ENCODE assay signal across 21 mouse cellular contexts in the genomic region with DNA sequence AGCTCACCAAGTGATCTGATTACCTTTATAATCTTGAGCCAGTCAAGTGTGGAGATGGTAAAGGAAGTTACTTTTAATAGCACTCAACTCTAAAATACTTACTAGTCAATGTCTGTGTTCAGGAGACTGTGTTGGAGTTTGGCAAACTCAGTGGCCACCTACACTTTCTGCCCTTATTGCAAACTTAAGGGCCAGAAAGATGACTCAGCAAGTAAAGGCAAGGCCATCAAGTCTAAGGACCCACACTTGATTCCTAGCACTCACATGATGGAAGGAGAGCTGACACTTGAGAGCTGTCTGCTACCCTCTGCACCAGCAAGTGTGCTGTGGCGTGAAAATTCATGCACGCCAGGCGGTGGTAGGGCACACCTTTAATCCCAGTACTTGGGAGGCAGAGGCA.
"Had no signal": no experiment of that assay in that cellular context is flagged by ENCODE, and none has a peak within 500 bp of the region (broad histone marks: within the 10 kb centered on the region; RNA-seq: fewer than 3 reads in every experiment).

No protein-coding gene starts in this region.

- H3K9me3 ChIP-seq: limb, embryonic 12.5 days; limb, embryonic 15.5 days; liver, embryonic 13.5 days; midbrain, embryonic 12.5 days; midbrain, embryonic 15.5 days; neural tube, embryonic 12.5 days; neural tube, embryonic 15.5 days had no signal

- H3K4me3 ChIP-seq: layer of hippocampus, adult 2 months; limb, embryonic 12.5 days; limb, embryonic 15.5 days; liver, embryonic 13.5 days; midbrain, embryonic 12.5 days; midbrain, embryonic 15.5 days; neural tube, embryonic 12.5 days; neural tube, embryonic 15.5 days had no signal

- H3K27me3 ChIP-seq: limb, embryonic 12.5 days; limb, embryonic 15.5 days; liver, embryonic 13.5 days; midbrain, embryonic 12.5 days; midbrain, embryonic 15.5 days; neural tube, embryonic 12.5 days; neural tube, embryonic 15.5 days had no signal

- ATAC-seq: intestine, embryonic 16.5 days; midbrain, embryonic 15.5 days had no signal

- DNase-seq: kidney, adult 18-20 months; kidney, adult 9 months; kidney, postnatal 14 days; layer of hippocampus, postnatal 36 days; left cerebral cortex, postnatal 4 days; liver, embryonic 13.5 days; lung, adult 2 months; right cerebral cortex, adult 18-20 months; right cerebral cortex, postnatal 14 days; spleen, adult 18-20 months; thymus, adult 18-20 months; thymus, postnatal 36 days had no signal

- H3K4me2 ChIP-seq: limb, embryonic 12.5 days; limb, embryonic 15.5 days; liver, embryonic 13.5 days; midbrain, embryonic 12.5 days; midbrain, embryonic 15.5 days; neural tube, embryonic 12.5 days; neural tube, embryonic 15.5 days had no signal

- H3K9ac ChIP-seq: limb, embryonic 12.5 days; limb, embryonic 15.5 days; liver, embryonic 13.5 days; midbrain, embryonic 12.5 days; midbrain, embryonic 15.5 days; neural tube, embryonic 12.5 days; neural tube, embryonic 15.5 days had no signal

- H3K27ac ChIP-seq: layer of hippocampus, adult 2 months; limb, embryonic 12.5 days; limb, embryonic 15.5 days; liver, embryonic 13.5 days; midbrain, embryonic 12.5 days; midbrain, embryonic 15.5 days; neural tube, embryonic 12.5 days; neural tube, embryonic 15.5 days; stomach, postnatal 0 days had no signal
